Mouse (Mus musculus) cerebellum, adult 2 months (tissue): ENCODE measurements around the gene Slc13a4. TPM values are rescaled to one million over a fixed set of nuclear protein-coding genes. Genes with fewer than 3 reads are reported as not detected.

Experiments used
- DNase-seq, 2 experiments: peaks; one replicate each; pipeline ENCODE4 v3.0.0; 2021
- H3K27ac ChIP-seq: fragments of 200-500 bp; 2 replicates; pipeline ENCODE4 v1.5.1; 2012; ENCODE audit warnings: low read length, control low read depth, inconsistent platforms; ENCODE audit not compliant: insufficient read depth
- H3K27me3 ChIP-seq: fragments of 200-500 bp; 2 replicates; pipeline ENCODE4 v1.6.1; 2012; ENCODE audit warnings: inconsistent platforms, mild to moderate bottlenecking, low read length, moderate library complexity; ENCODE audit not compliant: control insufficient read depth, insufficient read depth
- H3K4me1 ChIP-seq: fragments of 200-500 bp; 2 replicates; pipeline ENCODE4 v1.6.1; 2011; ENCODE audit warnings: low read length; ENCODE audit not compliant: control insufficient read depth, insufficient read depth
- H3K4me3 ChIP-seq: fragments of 200-500 bp; replicated peaks from 2 replicates; pipeline ENCODE3; 2011; ENCODE audit warnings: mild to moderate bottlenecking, low read depth, low read length, control low read depth; ENCODE audit not compliant: insufficient read depth
- CTCF ChIP-seq: fragments of 200-500 bp; IDR thresholded peaks from 2 replicates; pipeline ENCODE4 v1.5.1; 2011; ENCODE audit warnings: low read depth, mild to moderate bottlenecking, control low read depth, low read length, moderate library complexity, borderline replicate concordance; ENCODE audit not compliant: insufficient read depth
- POLR2A ChIP-seq: fragments of 200-500 bp; IDR thresholded peaks from 2 replicates; pipeline ENCODE4 v1.6.1; 2011; ENCODE audit warnings: low read length, control low read depth, borderline replicate concordance; ENCODE audit not compliant: insufficient read depth
- WGBS: fragments of 180-500 bp; shearing (Covaris S2); methylation state at CpG from one replicate; pipeline ENCODE4 v1.1.7; 2018; 5-methylcytosine and 5-hydroxymethylcytosine counted together
- polyA plus RNA-seq: library from polyadenylated mRNA; depleted of rRNA; stranded (reverse); fragments of >200 nt; gene quantifications from 2 replicates; pipeline ENCODE4 v1.2.3, GENCODE M21; 2012

Gene Slc13a4
- polyA plus RNA-seq, 1 experiment, result 4.9 TPM

DNA sequence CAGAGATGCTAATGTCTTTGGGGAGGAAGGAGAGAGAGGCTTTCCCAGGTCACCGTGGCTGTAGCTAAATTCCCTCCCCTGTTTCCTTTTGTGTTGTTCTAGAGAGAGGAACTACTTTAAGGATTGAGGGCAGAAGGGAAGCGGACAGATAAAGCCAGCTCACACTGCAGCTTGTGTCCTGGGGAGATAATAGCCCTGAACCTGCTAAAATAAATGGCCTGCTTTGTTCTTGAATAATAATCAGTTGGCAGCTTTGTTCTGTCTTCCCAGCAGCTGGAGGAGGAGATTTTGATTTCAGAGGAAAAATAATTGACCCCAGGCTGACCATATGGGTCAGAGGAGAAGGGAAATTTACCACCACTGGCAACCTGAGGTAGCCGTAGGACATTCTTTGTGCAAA is 30.7 kb upstream of the Slc13a4 start:
- Histone ChIP-seq H3K4me1 (no peaks in the 10 kb centered on the region), H3K27me3 (no peaks in the 10 kb centered on the region), H3K27ac (no peak overlapping the region), H3K4me3 (no peak overlapping the region)
- WGBS, result 30% methylated on average over 3 of the region's 3 CpGs
- TF ChIP-seq CTCF, result no peak
- no peak for TF ChIP-seq POLR2A
- no peak for DNase-seq

GRCm38 (mm10) chr6:35337836-35338235 is 29.9 kb upstream of the Slc13a4 start:
- no peak for DNase-seq
- TF ChIP-seq CTCF, result no peak
- no peak for TF ChIP-seq POLR2A
- 89% methylated on average over 8 of the region's 8 CpGs for WGBS
- Histone ChIP-seq H3K4me1 (no peaks in the 10 kb centered on the region), H3K27ac (no peak overlapping the region), H3K4me3 (no peak overlapping the region), H3K27me3 (no peaks in the 10 kb centered on the region)

DNA sequence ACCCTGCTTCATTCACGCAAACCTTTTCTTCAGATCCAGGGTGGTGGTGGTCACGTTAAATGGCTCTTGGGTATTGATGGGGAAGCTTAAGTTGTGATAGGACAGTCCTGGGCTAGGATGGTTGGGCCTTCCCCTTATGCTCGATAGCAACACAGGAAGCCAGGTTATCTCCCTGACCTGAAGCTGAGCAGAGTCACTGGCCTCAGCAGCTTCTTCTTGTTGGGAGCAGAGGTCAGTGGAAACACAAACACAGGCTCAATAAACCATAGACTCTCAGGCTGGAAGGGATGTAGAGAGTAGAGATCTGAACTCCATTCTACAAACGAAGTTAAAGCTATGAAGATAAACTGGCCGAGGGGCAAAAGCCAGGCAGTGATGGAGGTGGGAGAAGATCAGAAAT is 27.5 kb upstream of the Slc13a4 start:
- Histone ChIP-seq H3K27ac (no peak overlapping the region), H3K27me3 (no peaks in the 10 kb centered on the region), H3K4me3 (no peak overlapping the region), H3K4me1 (no peaks in the 10 kb centered on the region)
- DNase-seq, result no peak
- 91% methylated on average over 5 of the region's 5 CpGs for WGBS
- TF ChIP-seq CTCF, result no peak

GRCm38 (mm10) chr6:35334278-35334677 is 26.3 kb upstream of the Slc13a4 start:
- whole genome bisulfite sequencing, result 73% methylated on average over 4 of the region's 4 CpGs
- no peaks in the 10 kb centered on the region; the same call in 1 of the 2 replicates for H3K4me1 ChIP-seq
- H3K27ac ChIP-seq, result no peak overlapping the region
- no peak overlapping the region for H3K4me3 ChIP-seq
- no peak for TF ChIP-seq POLR2A
- TF ChIP-seq CTCF, result no peak
- DNase-seq, result no peak
- no peaks in the 10 kb centered on the region for H3K27me3 ChIP-seq

- no peak overlapping the region for H3K27ac ChIP-seq
- no peaks in the 10 kb centered on the region for H3K27me3 ChIP-seq
- H3K4me3 ChIP-seq, result no peak overlapping the region
- H3K4me1 ChIP-seq, result no peaks in the 10 kb centered on the region; the same call in 1 of the 2 replicates
- TF ChIP-seq POLR2A (no peak), CTCF (no peak)
- no peak for DNase-seq
- 67% methylated on average over 3 of the region's 3 CpGs for WGBS
These were observed 25.7 kb upstream of the Slc13a4 start for GRCm38 (mm10) chr6:35333632-35334031.

DNA sequence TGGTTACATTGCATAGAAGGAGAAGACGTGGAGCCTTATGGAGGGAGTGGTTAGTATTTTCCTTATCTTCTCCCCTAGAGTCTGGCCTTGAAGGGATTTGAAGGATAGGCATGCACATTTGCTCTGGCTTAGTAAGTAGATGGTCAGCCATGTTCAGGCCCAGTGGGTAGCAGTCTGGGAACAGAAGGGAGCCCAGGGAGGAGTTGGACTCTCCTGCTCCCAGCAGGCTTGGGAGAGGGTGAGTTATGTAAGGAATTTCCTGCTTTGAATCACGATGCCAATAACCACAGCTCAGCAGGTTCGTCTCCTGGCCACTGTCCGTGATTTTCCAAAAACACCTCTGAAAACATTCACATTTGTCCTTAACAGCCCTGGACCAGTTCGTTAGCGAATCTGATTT is 22.9 kb upstream of the Slc13a4 start:
- WGBS, result 37% methylated on average over 6 of the region's 6 CpGs
- DNase-seq, result peak in 1 of 2 experiments; percentile 40
- no peak for TF ChIP-seq CTCF

GRCm38 (mm10) chr6:35329956-35330355 is 22.0 kb upstream of the Slc13a4 start:
- TF ChIP-seq POLR2A, result no peak
- TF ChIP-seq CTCF, result no peak
- H3K4me1 ChIP-seq, result no peaks in the 10 kb centered on the region; the same call in 1 of the 2 replicates
- DNase-seq, result peak; percentile 25 to 61
- WGBS, result 54% methylated on average over 12 of the region's 12 CpGs
- H3K4me3 ChIP-seq, result no peak overlapping the region
- H3K27me3 ChIP-seq, result no peaks in the 10 kb centered on the region
- no peak overlapping the region for H3K27ac ChIP-seq

More for the DNA sequence above, 22.9 kb upstream of the Slc13a4 start:
- H3K27ac ChIP-seq, result no peak overlapping the region
- no peak overlapping the region for H3K4me3 ChIP-seq
- no peaks in the 10 kb centered on the region; the same call in 1 of the 2 replicates for H3K4me1 ChIP-seq
- H3K27me3 ChIP-seq, result no peaks in the 10 kb centered on the region

DNA sequence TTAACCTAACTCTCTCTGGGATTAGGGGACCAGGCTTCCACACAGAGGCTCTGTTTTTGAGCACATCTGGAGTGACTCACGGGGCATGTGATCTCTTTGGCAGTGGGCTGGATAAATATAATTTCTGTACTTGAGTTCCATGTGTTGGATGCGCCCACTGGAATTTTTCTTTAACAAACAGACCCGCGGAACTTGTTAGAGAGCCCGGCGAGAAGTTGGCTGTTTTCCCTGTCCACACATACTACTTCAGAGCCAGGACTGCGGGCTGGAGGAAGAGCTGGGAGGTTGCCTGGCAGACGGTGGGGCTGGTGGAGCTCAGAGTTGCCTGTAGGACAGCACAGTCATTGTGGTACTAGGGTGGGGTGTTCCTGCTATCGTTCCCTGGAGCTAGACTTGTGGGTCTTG is 18.2 kb upstream of the Slc13a4 start, which contains the start of gene Fam180a:
Fam180a (minus strand) TSS at position 31 of the 405 bp plus-strand sequence.
- no peaks in the 10 kb centered on the region for H3K27me3 ChIP-seq
- TF ChIP-seq CTCF, result no peak
- no peak for TF ChIP-seq POLR2A
- H3K4me3 ChIP-seq, result no peak within 1 kb of the TSS
- no peak within 1 kb of the TSS for H3K27ac ChIP-seq
- 17% methylated on average over 9 of the region's 9 CpGs for WGBS
- no peaks in the 10 kb centered on the region; the same call in 1 of the 2 replicates for H3K4me1 ChIP-seq
- DNase-seq, result no peak
